Mouse (Mus musculus) bone marrow macrophage, adult 2 months (primary cell): Measurements from ENCODE around the gene Gm20388.

ENCODE experiments used
- CTCF ChIP-seq: IDR thresholded peaks from 2 replicates; pipeline ENCODE4 v1.5.1; 2012; ENCODE audit warnings: low read depth, mild to moderate bottlenecking, low read length, moderate library complexity
- POLR2A ChIP-seq: IDR thresholded peaks from 2 replicates; pipeline ENCODE4 v1.6.1; 2012; ENCODE audit warnings: mild to moderate bottlenecking, low read depth, low read length, borderline replicate concordance

- TF ChIP-seq CTCF = no peak
- TF ChIP-seq POLR2A = no peak
Observed at GRCm38 (mm10) chr8:120120951-120121350, 210.3 kb downstream of the Gm20388 start.
